Mouse (Mus musculus): ENCODE measurements around the gene Etv3. TPM values are rescaled to one million over a fixed set of nuclear protein-coding genes. Genes with fewer than 3 reads are reported as not detected.

Gene Etv3
- polyA plus RNA-seq, 1 experiment = 6.1 TPM

GRCm38 (mm10) chr3:87509061-87509460 is 16.1 kb upstream of the Etv3 start:
- no peak for TF ChIP-seq POLR2A (IDR thresholded peaks at IDR 0.05; ENCODE audit: borderline replicate concordance, control insufficient read depth, low read depth, low read length)
- TF ChIP-seq CTCF (IDR thresholded peaks at IDR 0.05; ENCODE audit: control insufficient read depth, insufficient read depth, low read length) = no peak
- Histone ChIP-seq H3K4me3 (replicated peaks; ENCODE audit: control insufficient read depth, low read depth, low read length) (no peak overlapping the region), H3K4me1 (ENCODE audit: control insufficient read depth, insufficient read depth, low read length) (no peaks in the 10 kb centered on the region; the same call in 1 of the 2 replicates), H3K27ac (ENCODE audit: control insufficient read depth, insufficient read depth, low read depth, low read length, poor library complexity) (no peak overlapping the region)
- 9% methylated on average over 4 of the region's 4 CpGs for WGBS

GRCm38 (mm10) chr3:87510832-87511231 is 14.4 kb upstream of the Etv3 start:
- TF ChIP-seq CTCF (IDR thresholded peaks at IDR 0.05; ENCODE audit: control insufficient read depth, insufficient read depth, low read length) (no peak), POLR2A (IDR thresholded peaks at IDR 0.05; ENCODE audit: borderline replicate concordance, control insufficient read depth, low read depth, low read length) (no peak)
- no peak overlapping the region for H3K4me3 ChIP-seq (replicated peaks; ENCODE audit: control insufficient read depth, low read depth, low read length)
- no peak overlapping the region for H3K27ac ChIP-seq (ENCODE audit: control insufficient read depth, insufficient read depth, low read depth, low read length, poor library complexity)
- 86% methylated on average over 9 of the region's 9 CpGs for WGBS
- H3K4me1 ChIP-seq (ENCODE audit: control insufficient read depth, insufficient read depth, low read length) = no peaks in the 10 kb centered on the region; the same call in 1 of the 2 replicates

- Histone ChIP-seq H3K27ac (ENCODE audit: control insufficient read depth, insufficient read depth, low read depth, low read length, poor library complexity) (no peak overlapping the region), H3K4me1 (ENCODE audit: control insufficient read depth, insufficient read depth, low read length) (no peaks in the 10 kb centered on the region; the same call in 1 of the 2 replicates), H3K4me3 (replicated peaks; ENCODE audit: control insufficient read depth, low read depth, low read length) (no peak overlapping the region)
- WGBS = 10% methylated on average over 16 of the region's 16 CpGs
- no peak for TF ChIP-seq POLR2A (IDR thresholded peaks at IDR 0.05; ENCODE audit: borderline replicate concordance, control insufficient read depth, low read depth, low read length)
- no peak for TF ChIP-seq CTCF (IDR thresholded peaks at IDR 0.05; ENCODE audit: control insufficient read depth, insufficient read depth, low read length)
Observed at GRCm38 (mm10) chr3:87511971-87512765, 13.0 kb upstream of the Etv3 start.

- Histone ChIP-seq H3K27ac (ENCODE audit: control insufficient read depth, insufficient read depth, low read depth, low read length, poor library complexity) (peak overlapping the region; percentile 51; the same call in 1 of the 2 replicates), H3K4me3 (replicated peaks; ENCODE audit: control insufficient read depth, low read depth, low read length) (no peak overlapping the region), H3K4me1 (ENCODE audit: control insufficient read depth, insufficient read depth, low read length) (no peaks in the 10 kb centered on the region; the same call in 1 of the 2 replicates)
- whole genome bisulfite sequencing = 20% methylated on average over 13 of the region's 13 CpGs
- no peak for TF ChIP-seq CTCF (IDR thresholded peaks at IDR 0.05; ENCODE audit: control insufficient read depth, insufficient read depth, low read length)
- no peak for TF ChIP-seq POLR2A (IDR thresholded peaks at IDR 0.05; ENCODE audit: borderline replicate concordance, control insufficient read depth, low read depth, low read length)
Observed at GRCm38 (mm10) chr3:87515567-87516081, 9.6 kb upstream of the Etv3 start.

GRCm38 (mm10) chr3:87518425-87518824 is 6.8 kb upstream of the Etv3 start:
- Histone ChIP-seq H3K27ac (ENCODE audit: control insufficient read depth, insufficient read depth, low read depth, low read length, poor library complexity) (no peak overlapping the region), H3K4me3 (replicated peaks; ENCODE audit: control insufficient read depth, low read depth, low read length) (no peak overlapping the region), H3K4me1 (ENCODE audit: control insufficient read depth, insufficient read depth, low read length) (no peaks in the 10 kb centered on the region; the same call in 1 of the 2 replicates)
- TF ChIP-seq POLR2A (IDR thresholded peaks at IDR 0.05; ENCODE audit: borderline replicate concordance, control insufficient read depth, low read depth, low read length) (no peak), CTCF (IDR thresholded peaks at IDR 0.05; ENCODE audit: control insufficient read depth, insufficient read depth, low read length) (no peak)

GRCm38 (mm10) chr3:87521126-87521525 is 4.1 kb upstream of the Etv3 start:
- H3K4me1 ChIP-seq (ENCODE audit: control insufficient read depth, insufficient read depth, low read length) = no peaks in the 10 kb centered on the region; the same call in 1 of the 2 replicates
- no peak overlapping the region for H3K27ac ChIP-seq (ENCODE audit: control insufficient read depth, insufficient read depth, low read depth, low read length, poor library complexity)
- H3K4me3 ChIP-seq (replicated peaks; ENCODE audit: control insufficient read depth, low read depth, low read length) = no peak overlapping the region
- 18% methylated on average over 4 of the region's 4 CpGs for WGBS
- no peak for TF ChIP-seq CTCF (IDR thresholded peaks at IDR 0.05; ENCODE audit: control insufficient read depth, insufficient read depth, low read length)
- TF ChIP-seq POLR2A (IDR thresholded peaks at IDR 0.05; ENCODE audit: borderline replicate concordance, control insufficient read depth, low read depth, low read length) = no peak

- TF ChIP-seq CTCF (IDR thresholded peaks at IDR 0.05; ENCODE audit: control insufficient read depth, insufficient read depth, low read length) (no peak), POLR2A (IDR thresholded peaks at IDR 0.05; ENCODE audit: borderline replicate concordance, control insufficient read depth, low read depth, low read length) (no peak)
- Histone ChIP-seq H3K4me1 (ENCODE audit: control insufficient read depth, insufficient read depth, low read length) (no peaks in the 10 kb centered on the region; the same call in 1 of the 2 replicates), H3K27ac (ENCODE audit: control insufficient read depth, insufficient read depth, low read depth, low read length, poor library complexity) (no peak overlapping the region), H3K4me3 (replicated peaks; ENCODE audit: control insufficient read depth, low read depth, low read length) (no peak overlapping the region)
- 56% methylated on average over 1 of the region's 1 CpGs for WGBS
Observed at GRCm38 (mm10) chr3:87521833-87522232, 3.4 kb upstream of the Etv3 start.

GRCm38 (mm10) chr3:87523701-87524100 is 1.5 kb upstream of the Etv3 start:
- no peak overlapping the region for H3K4me3 ChIP-seq (replicated peaks; ENCODE audit: control insufficient read depth, low read depth, low read length)
- no peak for TF ChIP-seq POLR2A (IDR thresholded peaks at IDR 0.05; ENCODE audit: borderline replicate concordance, control insufficient read depth, low read depth, low read length)
- no peak for TF ChIP-seq CTCF (IDR thresholded peaks at IDR 0.05; ENCODE audit: control insufficient read depth, insufficient read depth, low read length)
- 77% methylated on average over 9 of the region's 9 CpGs for WGBS
- H3K27ac ChIP-seq (ENCODE audit: control insufficient read depth, insufficient read depth, low read depth, low read length, poor library complexity) = no peak overlapping the region
- no peaks in the 10 kb centered on the region; the same call in 1 of the 2 replicates for H3K4me1 ChIP-seq (ENCODE audit: control insufficient read depth, insufficient read depth, low read length)
